Mouse (Mus musculus) hindbrain, embryonic 13.5 days (tissue): Measurements from ENCODE around the gene Sult4a1. TPM values are rescaled to one million over a fixed set of nuclear protein-coding genes. Genes with fewer than 3 reads are reported as not detected.

ENCODE experiments used
- ATAC-seq: fragments of 200-750 bp; cut with Nextera tagmentation; 2 replicates; pipeline ENCODE4 v1.8.0; 2017; ENCODE audit warnings: moderate TSS enrichment; ENCODE audit not compliant: low FRiP score
- H3K27ac ChIP-seq: fragments of 300-500 bp; sonication (generic); 2 replicates; pipeline ENCODE4 v1.5.1; 2015; ENCODE audit warnings: inconsistent platforms, mild to moderate bottlenecking, moderate library complexity
- H3K27me3 ChIP-seq: fragments of 300-500 bp; sonication (generic); 2 replicates; pipeline ENCODE4 v1.6.1; 2015; ENCODE audit warnings: mild to moderate bottlenecking, inconsistent platforms
- H3K36me3 ChIP-seq: fragments of 300-500 bp; sonication (generic); 2 replicates; pipeline ENCODE4 v1.6.1; 2015; ENCODE audit warnings: mild to moderate bottlenecking, inconsistent platforms
- H3K4me1 ChIP-seq: fragments of 300-500 bp; sonication (generic); replicated peaks from 2 replicates; pipeline ENCODE4 v1.6.1; 2015; ENCODE audit warnings: inconsistent platforms
- H3K4me2 ChIP-seq: fragments of 300-500 bp; sonication (generic); 2 replicates; pipeline ENCODE4 v1.6.1; 2015; ENCODE audit warnings: inconsistent platforms, mild to moderate bottlenecking, moderate library complexity
- H3K4me3 ChIP-seq: fragments of 300-500 bp; sonication (generic); 2 replicates; pipeline ENCODE4 v1.5.1; 2015; ENCODE audit warnings: mild to moderate bottlenecking, inconsistent platforms
- H3K9ac ChIP-seq: fragments of 300-500 bp; sonication (generic); 2 replicates; pipeline ENCODE4 v1.6.1; 2015; ENCODE audit warnings: mild to moderate bottlenecking, inconsistent platforms
- H3K9me3 ChIP-seq: fragments of 300-500 bp; sonication (generic); 2 replicates; pipeline ENCODE4 v1.6.1; 2016; ENCODE audit warnings: inconsistent platforms
- WGBS: fragments of 180-500 bp; shearing (Covaris S2); methylation state at CpG from one replicate; pipeline ENCODE4 v1.1.7; 2015; 5-methylcytosine and 5-hydroxymethylcytosine counted together
- polyA plus RNA-seq: library from polyadenylated mRNA; unstranded; fragments of >200 nt; fragmentation: Nextera tagmentation; extraction: Ambion mirVana; gene quantifications from 2 replicates; pipeline ENCODE4 v1.2.1, GENCODE M21; 2015

Sult4a1 gene
- 73.2 and 73.7 TPM in 2 replicates for polyA plus RNA-seq

DNA sequence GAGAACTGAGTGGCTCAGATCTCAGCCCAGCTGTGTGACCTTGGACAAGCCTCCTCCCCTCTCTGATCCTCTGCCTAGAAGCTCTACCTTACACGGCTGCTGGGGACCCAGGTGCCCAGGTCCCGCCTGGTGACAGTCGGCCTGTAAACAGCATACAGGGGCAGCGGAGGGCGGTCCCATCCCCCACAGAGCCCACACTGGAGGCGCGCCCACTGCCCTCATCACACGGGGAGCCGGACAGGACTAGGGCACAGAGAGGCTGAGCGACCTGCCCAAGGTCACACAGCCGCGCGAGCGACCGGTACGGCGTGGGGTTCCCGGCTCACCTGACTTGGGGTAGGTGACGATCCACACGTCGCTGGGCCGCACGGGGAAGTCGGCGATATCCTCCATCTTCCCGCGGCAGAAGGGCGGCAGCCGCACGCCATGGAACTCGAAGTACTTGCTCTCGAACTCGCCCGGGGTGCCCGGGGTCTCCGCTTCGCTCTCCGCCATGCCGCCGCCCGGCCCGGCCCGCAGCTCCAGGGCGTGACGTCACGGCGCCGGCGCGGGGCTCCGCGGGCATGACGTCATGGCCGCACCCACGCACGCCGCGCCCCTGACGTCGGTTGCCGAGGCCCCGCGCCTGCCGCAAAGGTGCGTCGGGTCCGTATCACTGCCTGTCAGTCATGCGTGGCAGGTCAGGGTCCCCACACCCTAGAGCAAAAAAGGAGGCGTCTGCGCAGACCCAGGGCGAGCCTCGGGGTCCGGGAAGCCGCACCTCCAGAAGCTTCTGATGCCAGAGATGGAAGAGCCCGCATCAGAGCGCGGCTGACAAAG, at the start of gene Sult4a1:
Gene Sult4a1, minus strand, starts transcription at position 650 of the 819 bp plus-strand sequence.
- Histone ChIP-seq H3K9ac (peak within 1 kb of the TSS; percentile 80), H3K4me1 (peaks cover 34% of the 10 kb centered on the region), H3K4me3 (peak within 1 kb of the TSS; percentile 66), H3K27ac (peak within 1 kb of the TSS; percentile 74), H3K4me2 (peak within 1 kb of the TSS; percentile 72), H3K27me3 (peaks cover 33% of the 10 kb centered on the region), H3K9me3 (no peaks in the 10 kb centered on the region), H3K36me3 (no peaks in the 10 kb centered on the region)
- ATAC-seq, result peak; percentile 58
- 1% methylated on average over 77 of the region's 77 CpGs for whole genome bisulfite sequencing

DNA sequence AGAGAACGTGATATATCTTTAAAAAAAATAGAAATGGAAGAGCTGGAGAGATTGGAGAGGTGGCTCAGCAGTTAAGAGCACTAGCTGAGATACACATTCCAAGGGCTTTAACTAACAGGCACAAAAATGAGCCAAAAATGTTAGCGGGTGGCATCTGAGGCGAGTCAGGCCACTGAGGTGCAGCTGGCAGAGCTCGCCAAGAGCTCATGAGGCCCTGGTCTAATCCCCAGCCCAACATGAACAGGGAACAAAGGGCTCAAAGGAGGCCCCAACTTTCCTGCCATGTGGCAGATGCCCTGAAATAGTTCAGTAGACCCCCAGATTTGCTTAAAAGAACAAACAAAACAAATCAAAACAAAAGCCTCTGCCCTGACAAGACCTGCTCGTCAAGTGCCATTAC, 35.4 kb upstream of the Sult4a1 start:
- no peak overlapping the region for H3K4me3 ChIP-seq
- H3K27ac ChIP-seq, result no peak overlapping the region
- H3K36me3 ChIP-seq, result no peaks in the 10 kb centered on the region
- H3K9me3 ChIP-seq, result no peaks in the 10 kb centered on the region
- 75% methylated on average over 5 of the region's 5 CpGs for WGBS
- H3K9ac ChIP-seq, result no peak overlapping the region
- peaks cover 13% of the 10 kb centered on the region; the same call in 1 of the 2 replicates for H3K4me1 ChIP-seq
- no peak for ATAC-seq
- H3K27me3 ChIP-seq, result no peaks in the 10 kb centered on the region
- no peak overlapping the region for H3K4me2 ChIP-seq

DNA sequence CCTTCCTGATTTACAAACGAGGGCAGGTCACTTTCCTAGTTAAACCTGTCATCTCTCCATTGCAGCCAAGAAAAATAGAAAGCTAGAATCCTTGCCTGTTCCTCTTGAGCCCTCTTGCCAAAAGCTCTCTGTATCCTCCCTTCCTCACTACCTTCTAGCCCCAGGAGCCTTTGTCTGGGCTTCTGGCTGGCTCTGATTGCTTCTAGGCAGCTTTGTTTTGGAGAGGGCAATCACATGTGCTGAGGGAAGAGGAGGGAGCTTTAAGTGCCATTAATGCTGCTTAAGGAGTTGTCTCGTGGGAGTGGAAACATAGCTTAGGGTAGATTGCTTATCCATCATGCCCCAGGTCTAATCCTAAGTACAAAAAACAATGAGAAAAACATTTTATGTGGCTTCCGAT, 34.6 kb upstream of the Sult4a1 start:
- no peak overlapping the region for H3K9ac ChIP-seq
- H3K27ac ChIP-seq, result no peak overlapping the region
- peaks cover 13% of the 10 kb centered on the region; the same call in 1 of the 2 replicates for H3K4me1 ChIP-seq
- no peaks in the 10 kb centered on the region for H3K36me3 ChIP-seq
- H3K4me2 ChIP-seq, result no peak overlapping the region
- no peaks in the 10 kb centered on the region for H3K9me3 ChIP-seq
- 65% methylated on average over 3 of the region's 3 CpGs for WGBS
- ATAC-seq, result no peak
- H3K4me3 ChIP-seq, result no peak overlapping the region
- H3K27me3 ChIP-seq, result no peaks in the 10 kb centered on the region

DNA sequence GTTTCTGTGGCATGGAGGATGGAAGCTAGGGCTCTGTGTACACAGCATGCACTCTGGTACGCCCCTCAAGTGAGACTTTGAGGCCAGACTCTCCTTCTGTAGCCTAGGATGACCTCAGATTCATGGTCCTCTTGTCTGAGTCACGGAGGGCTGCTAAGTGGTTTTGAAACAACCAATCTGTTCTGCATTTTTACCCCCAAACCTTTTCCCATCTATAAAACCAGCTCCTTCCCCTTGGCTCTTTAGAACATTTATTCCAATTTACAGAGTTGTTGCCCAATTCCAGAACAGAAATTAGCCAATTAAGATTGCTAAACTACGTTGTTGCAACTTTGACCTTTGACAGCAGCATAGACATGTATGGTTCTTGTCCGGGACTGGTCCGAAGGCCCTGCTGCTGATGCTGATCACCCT, 34.0 kb upstream of the Sult4a1 start:
- no peak for ATAC-seq
- Histone ChIP-seq H3K27ac (no peak overlapping the region), H3K4me3 (no peak overlapping the region), H3K27me3 (no peaks in the 10 kb centered on the region), H3K4me2 (no peak overlapping the region), H3K9me3 (no peaks in the 10 kb centered on the region), H3K36me3 (no peaks in the 10 kb centered on the region), H3K4me1 (peaks cover 13% of the 10 kb centered on the region; the same call in 1 of the 2 replicates), H3K9ac (no peak overlapping the region)
- WGBS, result 90% methylated on average over 5 of the region's 5 CpGs

DNA sequence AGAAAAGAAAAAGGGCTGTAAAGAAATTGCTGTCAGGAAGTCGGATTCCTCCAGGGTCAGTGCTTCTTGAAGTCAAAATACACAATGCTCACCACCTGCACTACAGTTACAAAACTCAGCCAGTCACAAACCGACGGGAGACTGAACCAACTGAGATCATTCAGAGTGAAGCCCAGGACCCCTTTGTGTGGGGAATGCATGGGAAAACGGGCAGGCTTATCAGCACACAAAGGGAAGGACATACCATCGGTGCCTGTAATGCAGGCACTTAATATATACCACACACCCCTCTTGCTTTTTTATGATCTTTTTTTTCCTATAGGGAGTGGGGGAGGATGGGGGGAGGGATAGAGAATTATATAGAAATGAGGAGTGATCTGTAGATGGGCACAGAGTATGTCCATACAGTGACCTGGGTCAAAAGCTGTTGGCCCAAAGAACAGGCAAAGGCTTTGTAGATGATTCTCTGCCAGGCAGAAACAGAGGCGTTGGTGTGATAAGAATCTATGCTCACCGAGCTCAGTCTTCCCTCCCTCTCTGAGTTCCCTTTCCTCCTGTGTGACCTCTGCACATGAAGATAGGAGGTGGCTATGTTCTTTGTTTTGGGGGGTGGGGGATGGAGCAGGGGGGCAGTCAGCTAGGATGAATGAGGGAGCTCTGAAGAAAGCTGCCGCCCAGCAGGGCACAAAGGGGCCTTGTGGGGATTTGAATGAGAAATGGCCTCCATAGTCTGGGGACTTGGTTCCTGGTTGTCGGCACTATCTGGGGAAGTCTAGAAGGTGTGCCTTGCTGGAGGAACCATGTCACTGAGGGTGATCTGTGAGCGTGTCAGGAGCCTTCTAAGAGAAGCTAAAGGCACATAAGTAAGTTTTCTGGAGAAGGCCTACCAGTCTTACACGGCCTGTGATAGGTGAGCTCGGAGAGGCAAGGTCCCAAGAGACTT, 31.2 kb upstream of the Sult4a1 start:
- peaks cover 13% of the 10 kb centered on the region; the same call in 1 of the 2 replicates for H3K4me1 ChIP-seq
- H3K27ac ChIP-seq, result no peak overlapping the region
- H3K9me3 ChIP-seq, result no peaks in the 10 kb centered on the region
- no peaks in the 10 kb centered on the region for H3K36me3 ChIP-seq
- H3K4me3 ChIP-seq, result no peak overlapping the region
- no peak overlapping the region for H3K9ac ChIP-seq
- no peak overlapping the region for H3K4me2 ChIP-seq
- no peaks in the 10 kb centered on the region for H3K27me3 ChIP-seq
- no peak for ATAC-seq
- 14% methylated on average over 12 of the region's 12 CpGs for WGBS

GRCm38 (mm10) chr15:84135472-84135871, 29.9 kb upstream of the Sult4a1 start:
- no peaks in the 10 kb centered on the region for H3K36me3 ChIP-seq
- no peak overlapping the region for H3K4me2 ChIP-seq
- no peaks in the 10 kb centered on the region for H3K27me3 ChIP-seq
- H3K27ac ChIP-seq, result no peak overlapping the region
- H3K4me1 ChIP-seq, result peaks cover 17% of the 10 kb centered on the region; the same call in 1 of the 2 replicates
- H3K4me3 ChIP-seq, result no peak overlapping the region
- H3K9ac ChIP-seq, result no peak overlapping the region
- 93% methylated on average over 5 of the region's 5 CpGs for WGBS
- ATAC-seq, result no peak
- H3K9me3 ChIP-seq, result no peaks in the 10 kb centered on the region

DNA sequence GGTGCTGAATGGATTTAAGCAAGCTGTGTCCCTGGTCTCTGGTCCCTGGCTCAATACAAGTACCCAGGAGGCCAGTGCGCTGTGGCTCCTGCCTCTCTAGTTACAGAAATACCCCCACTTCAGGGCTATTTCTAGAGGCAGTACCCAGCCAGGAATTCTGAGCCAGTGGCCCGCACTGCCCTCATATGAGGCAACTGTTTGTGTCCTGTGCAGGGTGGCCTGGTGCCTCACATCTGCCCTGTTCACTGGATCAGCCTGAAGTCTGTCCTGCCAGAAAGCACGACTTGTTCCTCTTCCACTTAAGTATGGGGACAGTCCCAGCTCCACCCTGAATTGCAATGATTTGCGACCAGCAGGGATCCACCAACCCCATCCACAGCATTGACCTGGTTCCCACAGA, 27.9 kb upstream of the Sult4a1 start:
- no peak overlapping the region for H3K9ac ChIP-seq
- WGBS, result 81% methylated on average over 4 of the region's 4 CpGs

GRCm38 (mm10) chr15:84131971-84132370, 26.4 kb upstream of the Sult4a1 start:
- WGBS, result 95% methylated on average over 7 of the region's 7 CpGs
- Histone ChIP-seq H3K27ac (no peak overlapping the region), H3K4me3 (no peak overlapping the region), H3K9ac (no peak overlapping the region), H3K9me3 (no peaks in the 10 kb centered on the region), H3K4me2 (no peak overlapping the region), H3K36me3 (no peaks in the 10 kb centered on the region), H3K27me3 (no peaks in the 10 kb centered on the region), H3K4me1 (peaks cover 10% of the 10 kb centered on the region; the same call in 1 of the 2 replicates)
- no peak for ATAC-seq

More for the DNA sequence above, 27.9 kb upstream of the Sult4a1 start:
- H3K36me3 ChIP-seq, result no peaks in the 10 kb centered on the region
- H3K27ac ChIP-seq, result no peak overlapping the region
- no peaks in the 10 kb centered on the region for H3K27me3 ChIP-seq
- H3K4me2 ChIP-seq, result no peak overlapping the region
- peaks cover 13% of the 10 kb centered on the region; the same call in 1 of the 2 replicates for H3K4me1 ChIP-seq
- no peaks in the 10 kb centered on the region for H3K9me3 ChIP-seq
- H3K4me3 ChIP-seq, result no peak overlapping the region
- no peak for ATAC-seq

- H3K27ac ChIP-seq, result no peak overlapping the region
- ATAC-seq, result no peak
- no peaks in the 10 kb centered on the region for H3K9me3 ChIP-seq
- no peak overlapping the region for H3K4me2 ChIP-seq
- 70% methylated on average over 16 of the region's 16 CpGs for WGBS
- no peak overlapping the region for H3K9ac ChIP-seq
- H3K36me3 ChIP-seq, result no peaks in the 10 kb centered on the region
- no peaks in the 10 kb centered on the region for H3K27me3 ChIP-seq
- H3K4me1 ChIP-seq, result 0 out of 2 replicates have a peak, but pooled peaks cover 6% of the 10 kb centered on the region
- H3K4me3 ChIP-seq, result no peak overlapping the region
Measured at GRCm38 (mm10) chr15:84131096-84131786, 25.7 kb upstream of the Sult4a1 start.

DNA sequence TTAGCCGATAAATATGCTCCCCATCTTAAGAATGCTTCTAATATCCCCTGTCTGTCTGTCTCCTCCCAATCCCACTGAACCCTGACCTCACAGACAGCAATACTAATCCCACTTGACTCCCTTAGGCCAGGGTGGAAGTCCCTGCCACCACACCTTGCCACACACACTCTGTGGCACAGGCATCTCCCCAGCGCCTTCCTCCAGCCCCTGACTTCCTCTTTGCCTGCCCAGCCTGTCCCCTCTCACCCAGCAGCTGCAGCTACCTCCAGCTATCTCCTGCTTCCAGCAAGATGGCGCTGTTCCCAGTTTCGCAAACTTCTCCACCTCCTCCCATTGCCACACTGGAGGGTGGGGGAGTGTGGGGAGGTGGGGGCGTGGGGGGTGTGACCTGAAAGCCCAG, 21.3 kb upstream of the Sult4a1 start:
- 43% methylated on average over 5 of the region's 5 CpGs for WGBS
- H3K4me3 ChIP-seq, result no peak overlapping the region

GRCm38 (mm10) chr15:84126447-84126846, 20.9 kb upstream of the Sult4a1 start:
- Histone ChIP-seq H3K4me3 (no peak overlapping the region), H3K9me3 (no peaks in the 10 kb centered on the region), H3K4me1 (0 out of 2 replicates have a peak, but pooled peaks cover 5% of the 10 kb centered on the region), H3K4me2 (no peak overlapping the region), H3K36me3 (no peaks in the 10 kb centered on the region), H3K9ac (no peak overlapping the region), H3K27ac (no peak overlapping the region), H3K27me3 (no peaks in the 10 kb centered on the region)
- 78% methylated on average over 4 of the region's 4 CpGs for WGBS
- ATAC-seq, result no peak

More for the DNA sequence above, 21.3 kb upstream of the Sult4a1 start:
- no peaks in the 10 kb centered on the region for H3K27me3 ChIP-seq
- no peak for ATAC-seq
- H3K27ac ChIP-seq, result no peak overlapping the region
- H3K36me3 ChIP-seq, result no peaks in the 10 kb centered on the region
- 0 out of 2 replicates have a peak, but pooled peaks cover 6% of the 10 kb centered on the region for H3K4me1 ChIP-seq
- H3K9me3 ChIP-seq, result no peaks in the 10 kb centered on the region
- no peak overlapping the region for H3K9ac ChIP-seq
- H3K4me2 ChIP-seq, result no peak overlapping the region
